Mouse (Mus musculus): Measurements from ENCODE around the gene Tfcp2. TPM values are rescaled to one million over a fixed set of nuclear protein-coding genes. Genes with fewer than 3 reads are reported as not detected.
A peak's percentile ranks its signal among the peaks of the same experiment; 100 is the strongest.
"Not testable (repeated sequence)": the region's sequence is repeated elsewhere in the genome, so short reads cannot be mapped to it uniquely, and the experiment has no call there.

Gene Tfcp2
- polyA plus RNA-seq, 2 experiments, result 23.2 to 30.5 TPM

DNA sequence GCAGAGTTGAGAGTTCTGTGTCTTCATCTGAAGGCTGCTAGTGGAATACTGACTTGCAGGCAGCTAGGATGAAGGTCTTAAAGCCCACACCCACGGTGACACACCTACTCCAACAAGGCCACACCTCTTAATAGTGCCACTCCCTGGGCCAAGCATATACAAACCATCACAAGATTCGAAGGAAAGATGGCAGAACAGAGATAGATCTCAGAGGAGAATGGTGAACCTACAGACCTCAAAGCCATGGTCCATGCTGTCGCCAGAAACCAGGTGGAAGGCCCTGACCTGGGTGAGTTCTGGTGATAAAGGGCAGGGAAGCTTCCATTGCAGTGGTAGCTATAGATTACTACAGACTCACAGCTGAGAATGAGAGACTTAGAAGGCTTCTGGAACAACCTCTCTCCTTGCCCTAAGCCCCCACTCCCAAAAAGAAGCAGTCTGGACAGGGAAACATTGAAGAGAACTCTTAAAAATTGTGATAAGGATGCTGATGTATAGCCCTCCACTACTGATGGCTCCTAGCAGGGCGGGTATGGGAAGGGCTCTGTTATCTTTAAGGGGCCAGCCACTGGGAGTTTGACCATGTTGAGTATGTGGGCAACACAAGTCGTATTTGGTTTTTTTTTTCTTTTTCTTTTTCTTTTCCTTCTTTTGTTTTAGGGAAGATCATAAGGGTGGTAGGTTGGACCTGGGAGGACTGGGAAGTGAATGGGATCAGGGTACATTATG, 6.1 kb upstream of the Tfcp2 start:
- Histone ChIP-seq H3K36me3 (ENCODE audit: control insufficient read depth, insufficient read depth, low read length) (no peaks in the 10 kb centered on the region), H3K9me3 (ENCODE audit: control insufficient read depth, low read length) (no peaks in the 10 kb centered on the region), H3K4me3 (replicated peaks; ENCODE audit: low read length) (no peak overlapping the region), H3K4me1 (ENCODE audit: control insufficient read depth, insufficient read depth, low read length) (no peaks in the 10 kb centered on the region), H3K27me3 (ENCODE audit: control insufficient read depth, insufficient read depth, low read length) (no peaks in the 10 kb centered on the region), H3K4me2 (replicated peaks; ENCODE audit: low read depth, low read length, severe bottlenecking) (no peak overlapping the region), H3K27ac (replicated peaks; ENCODE audit: low read depth, low read length) (no peak overlapping the region), H3K9ac (ENCODE audit: low read depth, low read length, severe bottlenecking) (no peak overlapping the region)
- 82% methylated on average over 5 of the region's 5 CpGs for WGBS
- ATAC-seq (ENCODE audit: low FRiP score, low read depth) (no peak), DNase-seq (ENCODE audit: low spot score) (no peak)
- TF ChIP-seq POLR2A (IDR thresholded peaks at IDR 0.05; ENCODE audit: borderline replicate concordance, extremely low read depth, insufficient read depth, insufficient read length), result no peak

DNA sequence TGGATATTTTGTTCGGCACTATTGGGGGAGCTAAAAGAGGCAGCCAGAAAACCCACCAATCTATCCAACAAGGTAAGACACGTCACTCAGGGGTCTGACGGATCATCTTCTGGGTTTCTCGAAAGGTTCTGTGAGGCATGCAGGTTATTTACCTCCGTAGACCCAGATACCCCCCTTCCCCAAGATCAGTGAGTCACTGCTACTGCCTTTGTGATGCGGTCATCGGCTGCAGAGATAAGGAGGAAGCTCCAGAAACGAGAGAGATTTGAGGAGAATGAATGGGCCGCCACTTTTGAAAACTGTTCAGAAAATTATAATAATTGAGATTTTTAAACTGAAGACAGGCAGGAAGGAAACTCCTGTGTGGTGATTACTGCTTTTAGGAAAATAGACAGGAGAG, 4.6 kb upstream of the Tfcp2 start:
- ATAC-seq (ENCODE audit: low FRiP score, low read depth) (no peak), DNase-seq (ENCODE audit: low spot score) (no peak)
- Histone ChIP-seq H3K27ac (replicated peaks; ENCODE audit: low read depth, low read length) (no peak overlapping the region), H3K4me2 (replicated peaks; ENCODE audit: low read depth, low read length, severe bottlenecking) (no peak overlapping the region), H3K4me3 (replicated peaks; ENCODE audit: low read length) (no peak overlapping the region), H3K27me3 (ENCODE audit: control insufficient read depth, insufficient read depth, low read length) (no peaks in the 10 kb centered on the region), H3K9me3 (ENCODE audit: control insufficient read depth, low read length) (no peaks in the 10 kb centered on the region), H3K4me1 (ENCODE audit: control insufficient read depth, insufficient read depth, low read length) (no peaks in the 10 kb centered on the region), H3K9ac (ENCODE audit: low read depth, low read length, severe bottlenecking) (no peak overlapping the region), H3K36me3 (ENCODE audit: control insufficient read depth, insufficient read depth, low read length) (no peaks in the 10 kb centered on the region)
- TF ChIP-seq POLR2A (IDR thresholded peaks at IDR 0.05; ENCODE audit: borderline replicate concordance, extremely low read depth, insufficient read depth, insufficient read length), result no peak
- 91% methylated on average over 9 of the region's 9 CpGs for WGBS

DNA sequence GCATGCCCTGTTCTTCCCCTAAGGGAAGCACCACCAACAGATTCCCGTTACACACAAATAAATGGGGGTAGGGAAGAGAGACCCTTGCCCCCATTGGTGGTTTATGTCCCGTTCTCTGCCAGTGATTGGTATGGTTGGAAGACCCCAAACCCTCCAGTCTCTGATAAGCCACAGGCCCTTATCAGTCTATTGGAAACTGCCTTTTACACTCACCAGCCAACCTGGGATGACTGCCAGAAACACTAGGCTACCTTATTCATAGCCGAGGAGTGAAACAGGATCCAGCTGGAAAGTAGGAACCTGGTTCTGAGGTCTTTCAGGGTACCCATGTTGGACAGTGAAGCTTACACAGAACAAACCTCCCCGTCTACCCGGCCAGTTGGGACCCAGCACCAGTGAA, 4.2 kb upstream of the Tfcp2 start:
- no peak for TF ChIP-seq POLR2A (IDR thresholded peaks at IDR 0.05; ENCODE audit: borderline replicate concordance, extremely low read depth, insufficient read depth, insufficient read length)
- WGBS, result 89% methylated on average over 5 of the region's 5 CpGs
- no peaks in the 10 kb centered on the region for H3K27me3 ChIP-seq (ENCODE audit: control insufficient read depth, insufficient read depth, low read length)

DNA sequence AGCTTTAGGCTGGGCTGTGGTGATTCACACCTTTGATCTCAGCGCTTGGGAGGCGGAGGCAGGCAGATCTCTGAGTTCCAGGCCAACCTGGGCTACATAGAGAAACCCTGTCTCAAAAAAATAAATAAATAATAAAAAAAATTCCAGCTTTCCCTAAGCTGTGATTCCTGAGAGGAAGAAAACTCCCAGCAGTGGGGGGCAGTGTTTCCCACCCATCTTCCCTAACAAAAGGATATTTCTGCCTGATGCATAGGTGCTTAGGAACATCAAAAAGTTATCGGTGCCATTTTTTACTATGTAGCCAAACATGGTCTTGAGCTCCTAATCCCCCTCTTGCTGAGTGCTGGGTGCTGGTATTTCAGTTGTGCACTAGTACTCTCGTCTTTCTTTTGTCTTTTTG, 1.5 kb downstream of the Tfcp2 start:
- Histone ChIP-seq H3K27ac (replicated peaks; ENCODE audit: low read depth, low read length) (no peak overlapping the region), H3K9me3 (ENCODE audit: control insufficient read depth, low read length) (0 out of 2 replicates have a peak, but pooled peaks cover 5% of the 10 kb centered on the region), H3K36me3 (ENCODE audit: control insufficient read depth, insufficient read depth, low read length) (peaks cover 21% of the 10 kb centered on the region), H3K4me1 (ENCODE audit: control insufficient read depth, insufficient read depth, low read length) (peaks cover 4% of the 10 kb centered on the region), H3K9ac (ENCODE audit: low read depth, low read length, severe bottlenecking) (no peak overlapping the region; the same call in 1 of the 2 replicates), H3K27me3 (ENCODE audit: control insufficient read depth, insufficient read depth, low read length) (no peaks in the 10 kb centered on the region), H3K4me2 (replicated peaks; ENCODE audit: low read depth, low read length, severe bottlenecking) (peak overlapping the region; percentile 67; the same call in 1 of the 2 replicates), H3K4me3 (replicated peaks; ENCODE audit: low read length) (no peak overlapping the region)
- no peak for TF ChIP-seq POLR2A (IDR thresholded peaks at IDR 0.05; ENCODE audit: borderline replicate concordance, extremely low read depth, insufficient read depth, insufficient read length)
- no peak for DNase-seq (ENCODE audit: low spot score)
- no peak for ATAC-seq (ENCODE audit: low FRiP score, low read depth)
- WGBS, result 92% methylated on average over 4 of the region's 4 CpGs

More for the DNA sequence above, 4.2 kb upstream of the Tfcp2 start:
- ATAC-seq (ENCODE audit: low FRiP score, low read depth) (no peak), DNase-seq (ENCODE audit: low spot score) (no peak)
- Histone ChIP-seq H3K9me3 (ENCODE audit: control insufficient read depth, low read length) (no peaks in the 10 kb centered on the region), H3K36me3 (ENCODE audit: control insufficient read depth, insufficient read depth, low read length) (no peaks in the 10 kb centered on the region), H3K9ac (ENCODE audit: low read depth, low read length, severe bottlenecking) (no peak overlapping the region), H3K4me3 (replicated peaks; ENCODE audit: low read length) (no peak overlapping the region), H3K4me1 (ENCODE audit: control insufficient read depth, insufficient read depth, low read length) (no peaks in the 10 kb centered on the region), H3K27ac (replicated peaks; ENCODE audit: low read depth, low read length) (no peak overlapping the region), H3K4me2 (replicated peaks; ENCODE audit: low read depth, low read length, severe bottlenecking) (no peak overlapping the region)

DNA sequence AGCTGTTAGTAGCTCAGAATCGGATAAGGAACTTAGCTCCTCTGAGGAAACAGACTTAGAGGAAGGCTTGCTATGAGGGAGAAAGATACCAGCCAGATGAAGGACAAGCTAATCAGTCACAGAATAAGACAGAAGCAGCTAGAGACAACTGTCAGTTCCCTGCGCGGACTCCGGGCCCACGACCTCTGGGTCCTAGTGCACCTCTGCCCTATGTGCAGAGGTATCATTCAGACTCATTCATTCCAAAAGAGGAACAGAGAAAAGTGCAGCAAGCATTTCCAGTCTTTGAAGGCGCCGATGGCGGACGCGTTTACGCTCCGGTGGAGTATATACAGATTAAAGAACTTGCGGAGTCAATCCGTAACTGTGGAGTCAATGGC, 8.2 kb downstream of the Tfcp2 start:
- not testable (repeated sequence) for ATAC-seq (ENCODE audit: low FRiP score, low read depth); H3K27me3 ChIP-seq (ENCODE audit: control insufficient read depth, insufficient read depth, low read length); H3K9ac ChIP-seq (ENCODE audit: low read depth, low read length, severe bottlenecking); DNase-seq (ENCODE audit: low spot score); H3K9me3 ChIP-seq (ENCODE audit: control insufficient read depth, low read length); H3K27ac ChIP-seq (replicated peaks; ENCODE audit: low read depth, low read length); H3K4me3 ChIP-seq (replicated peaks; ENCODE audit: low read length); H3K4me2 ChIP-seq (replicated peaks; ENCODE audit: low read depth, low read length, severe bottlenecking); H3K4me1 ChIP-seq (ENCODE audit: control insufficient read depth, insufficient read depth, low read length)
- over 99% methylated on average over 14 of the region's 14 CpGs for WGBS
- peaks cover 12% of the 10 kb centered on the region for H3K36me3 ChIP-seq (ENCODE audit: control insufficient read depth, insufficient read depth, low read length)

DNA sequence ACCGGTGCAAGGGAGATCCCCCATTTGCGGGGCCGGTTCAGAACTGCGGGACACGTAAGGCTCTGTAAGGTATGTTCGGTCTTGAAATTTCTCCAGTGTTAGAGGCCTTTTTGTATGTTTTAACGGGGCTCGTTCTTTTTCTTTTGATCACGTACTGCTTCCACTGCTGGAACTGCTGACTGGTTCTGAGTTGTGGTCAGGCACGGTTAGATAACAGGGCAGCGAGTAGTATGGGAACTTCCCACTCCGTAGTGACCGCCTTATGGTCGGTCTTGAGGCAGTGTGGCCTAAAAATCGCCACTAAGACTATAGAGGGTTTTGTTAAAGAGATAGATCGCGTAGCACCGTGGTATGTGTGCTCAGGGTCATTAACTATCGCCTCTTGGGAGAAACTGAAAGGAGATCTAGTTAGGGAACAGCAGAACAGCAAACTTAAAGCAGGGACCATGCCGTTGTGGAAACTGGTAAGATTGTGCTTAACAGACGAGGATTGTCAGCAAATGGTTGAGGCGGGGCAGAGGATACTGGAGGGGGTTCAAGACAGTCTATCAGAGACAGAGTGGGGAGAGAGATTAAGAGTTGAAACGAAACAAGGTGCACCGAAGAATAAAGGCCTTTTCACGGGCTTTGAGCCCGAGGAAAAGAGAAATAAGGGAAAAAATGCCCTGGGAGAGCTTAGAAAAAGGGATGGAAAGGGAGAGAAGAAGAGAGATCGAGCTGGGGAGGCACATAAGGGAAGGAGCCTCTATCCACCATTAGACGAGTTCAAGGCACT, 8.7 kb downstream of the Tfcp2 start:
- not testable (repeated sequence) for H3K9me3 ChIP-seq (ENCODE audit: control insufficient read depth, low read length); H3K4me2 ChIP-seq (replicated peaks; ENCODE audit: low read depth, low read length, severe bottlenecking); H3K27me3 ChIP-seq (ENCODE audit: control insufficient read depth, insufficient read depth, low read length); H3K9ac ChIP-seq (ENCODE audit: low read depth, low read length, severe bottlenecking); H3K36me3 ChIP-seq (ENCODE audit: control insufficient read depth, insufficient read depth, low read length); H3K27ac ChIP-seq (replicated peaks; ENCODE audit: low read depth, low read length); ATAC-seq (ENCODE audit: low FRiP score, low read depth); H3K4me1 ChIP-seq (ENCODE audit: control insufficient read depth, insufficient read depth, low read length); DNase-seq (ENCODE audit: low spot score); H3K4me3 ChIP-seq (replicated peaks; ENCODE audit: low read length)
- WGBS, result 96% methylated on average over 25 of the region's 28 CpGs
